Mouse (Mus musculus): Measurements from ENCODE around the gene Tent4b. TPM values are rescaled to one million over a fixed set of nuclear protein-coding genes. Genes with fewer than 3 reads are reported as not detected.

Tent4b gene
- total RNA-seq, 2 experiments from 2014 or later: 34.4 to 34.6 TPM

- peak; percentile 42 for ATAC-seq (replicated peaks; ENCODE audit: poor library complexity, severe bottlenecking)
Measured at GRCm38 (mm10) chr8:88272231-88273050, 73.4 kb downstream of the Tent4b start, which contains the start of gene Adcy7. TSS of gene Adcy7 (plus strand) at chr8:88272403.

- no peak for ATAC-seq (replicated peaks; ENCODE audit: poor library complexity, severe bottlenecking)
Measured at GRCm38 (mm10) chr8:88273051-88273430, 74.0 kb downstream of the Tent4b start.

DNA sequence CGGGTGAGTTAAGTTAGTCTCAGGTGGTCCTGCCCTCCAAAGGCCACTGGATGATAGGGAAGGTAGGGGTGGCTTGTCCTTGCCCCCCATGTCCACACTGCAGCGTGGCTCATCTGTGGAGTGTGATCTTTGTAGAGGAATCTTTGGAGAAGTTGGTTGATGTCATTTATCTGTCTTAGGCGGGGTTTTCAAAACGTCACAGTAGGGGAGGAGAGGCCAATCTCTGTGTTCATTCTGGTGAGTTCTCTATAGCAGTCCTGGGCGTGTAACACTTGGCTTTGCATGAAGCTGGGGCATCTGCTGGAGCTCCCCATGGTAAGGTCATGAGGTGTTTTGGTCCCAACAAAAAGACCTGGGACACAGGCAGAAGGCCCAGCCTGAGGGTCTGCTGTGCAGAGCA, 75.1 kb downstream of the Tent4b start:
- ATAC-seq (replicated peaks; ENCODE audit: poor library complexity, severe bottlenecking): no peak

- ATAC-seq (replicated peaks; ENCODE audit: poor library complexity, severe bottlenecking): no peak
Measured at GRCm38 (mm10) chr8:88279220-88279619, 80.2 kb downstream of the Tent4b start.

GRCm38 (mm10) chr8:88279670-88280069, 80.7 kb downstream of the Tent4b start:
- peak; percentile 63 for ATAC-seq (replicated peaks; ENCODE audit: poor library complexity, severe bottlenecking)

- peak; percentile 61 for ATAC-seq (replicated peaks; ENCODE audit: poor library complexity, severe bottlenecking)
Measured at GRCm38 (mm10) chr8:88280904-88281303, 81.9 kb downstream of the Tent4b start.

DNA sequence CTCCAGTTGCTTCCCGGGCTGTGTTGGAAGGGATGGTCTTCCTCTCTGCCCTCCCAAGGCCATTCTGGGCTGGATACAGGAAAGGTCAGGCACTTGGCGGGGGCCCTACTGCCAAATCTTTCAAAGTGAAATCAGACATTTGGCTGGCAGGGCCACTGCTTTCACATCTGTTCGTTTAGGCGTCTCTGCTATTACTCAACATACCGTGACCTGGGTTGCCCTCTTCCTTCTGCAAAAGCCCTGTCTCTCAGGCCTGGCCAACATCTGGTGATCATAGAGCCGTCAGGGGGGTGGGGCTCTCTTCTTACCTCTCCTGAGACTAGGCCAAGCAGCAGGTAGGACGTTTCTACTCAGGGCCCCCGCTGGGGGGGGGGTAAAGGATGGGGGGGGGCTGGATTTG, 83.7 kb downstream of the Tent4b start:
- peak; percentile 85 for ATAC-seq (replicated peaks; ENCODE audit: poor library complexity, severe bottlenecking)

DNA sequence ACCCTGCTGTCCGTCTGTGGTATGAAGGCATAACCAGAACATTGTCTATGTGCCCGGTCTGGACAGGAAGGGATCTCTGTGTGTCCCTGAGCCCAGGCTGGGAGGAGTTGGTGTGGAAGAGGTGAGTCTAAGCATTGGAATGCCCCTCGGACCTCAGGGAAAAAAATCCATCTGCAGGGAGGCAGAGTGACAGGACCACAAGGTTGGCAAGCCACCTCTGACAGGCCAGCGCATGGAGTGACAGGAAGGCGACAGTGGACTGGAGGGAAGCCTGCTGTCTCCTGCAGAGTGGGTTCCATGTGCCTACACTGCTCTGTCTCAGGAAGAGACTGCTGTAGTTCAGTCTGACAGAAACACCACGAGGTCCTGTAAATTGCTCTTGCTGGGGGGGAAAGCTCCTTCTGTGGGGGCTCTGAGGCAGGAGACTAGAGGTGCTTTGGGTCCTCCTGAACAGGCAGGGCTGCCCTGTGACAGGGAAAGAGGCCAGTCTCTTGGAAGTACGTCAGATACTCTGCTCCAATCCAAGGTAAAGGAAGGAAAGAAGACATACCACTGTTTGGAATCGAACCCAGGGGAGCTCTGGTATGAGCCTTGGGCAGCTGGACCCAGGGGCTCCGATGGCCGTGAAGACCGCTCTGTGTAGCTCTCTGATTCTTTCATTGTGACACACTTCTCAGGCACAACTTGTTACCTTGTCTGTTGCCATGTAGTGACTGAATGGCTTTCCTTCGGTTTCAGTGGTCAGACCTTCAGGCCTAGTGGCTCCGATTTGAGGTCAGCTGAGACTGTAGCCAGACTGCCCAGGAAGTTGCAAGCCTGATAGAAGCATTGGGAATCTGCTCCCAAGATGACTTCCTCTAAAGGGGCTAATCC, 84.5 kb downstream of the Tent4b start:
- no peak for ATAC-seq (replicated peaks; ENCODE audit: poor library complexity, severe bottlenecking)

- no peak for ATAC-seq (replicated peaks; ENCODE audit: poor library complexity, severe bottlenecking)
Measured at GRCm38 (mm10) chr8:88284738-88285137, 85.7 kb downstream of the Tent4b start.

GRCm38 (mm10) chr8:88285469-88286356, 86.7 kb downstream of the Tent4b start:
- no peak for ATAC-seq (replicated peaks; ENCODE audit: poor library complexity, severe bottlenecking)

GRCm38 (mm10) chr8:88286421-88286960, 87.5 kb downstream of the Tent4b start:
- ATAC-seq (replicated peaks; ENCODE audit: poor library complexity, severe bottlenecking): no peak

DNA sequence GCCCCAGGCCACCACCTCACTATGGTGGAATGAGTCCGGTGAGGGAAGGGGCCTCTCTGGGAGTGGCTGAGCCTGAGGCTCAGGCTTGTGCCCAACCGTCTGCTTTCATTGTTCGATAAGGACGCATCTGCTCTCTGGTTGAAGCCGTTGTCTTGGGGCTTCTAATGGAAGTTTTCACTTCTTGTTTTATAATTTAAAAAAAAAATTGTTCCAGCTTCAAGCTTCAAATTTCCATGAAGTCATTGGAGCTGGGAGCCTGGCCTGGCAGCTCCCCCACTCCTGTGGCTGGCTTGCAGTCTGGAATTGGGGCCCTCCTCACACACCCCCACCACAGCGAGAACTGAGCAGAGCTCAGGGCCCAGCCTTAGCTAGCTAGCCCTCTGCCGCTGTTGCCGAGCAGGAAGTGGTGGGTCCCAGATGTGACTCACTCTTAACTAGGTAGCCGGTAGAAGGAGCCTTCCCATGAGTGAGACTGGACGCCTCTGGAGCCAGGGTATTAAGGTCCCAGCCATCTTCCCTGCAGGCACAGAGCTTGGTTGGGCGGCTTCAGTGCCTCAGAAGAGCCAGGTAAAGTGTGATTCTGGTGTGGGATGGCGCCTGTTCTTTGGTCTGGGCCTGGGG, 89.7 kb downstream of the Tent4b start:
- peak; percentile 72 for ATAC-seq (replicated peaks; ENCODE audit: poor library complexity, severe bottlenecking)

GRCm38 (mm10) chr8:88289901-88290300, 90.9 kb downstream of the Tent4b start:
- ATAC-seq (replicated peaks; ENCODE audit: poor library complexity, severe bottlenecking): no peak

- ATAC-seq (replicated peaks; ENCODE audit: poor library complexity, severe bottlenecking): peak; percentile 15
Measured at GRCm38 (mm10) chr8:88290326-88291304, 91.6 kb downstream of the Tent4b start.

DNA sequence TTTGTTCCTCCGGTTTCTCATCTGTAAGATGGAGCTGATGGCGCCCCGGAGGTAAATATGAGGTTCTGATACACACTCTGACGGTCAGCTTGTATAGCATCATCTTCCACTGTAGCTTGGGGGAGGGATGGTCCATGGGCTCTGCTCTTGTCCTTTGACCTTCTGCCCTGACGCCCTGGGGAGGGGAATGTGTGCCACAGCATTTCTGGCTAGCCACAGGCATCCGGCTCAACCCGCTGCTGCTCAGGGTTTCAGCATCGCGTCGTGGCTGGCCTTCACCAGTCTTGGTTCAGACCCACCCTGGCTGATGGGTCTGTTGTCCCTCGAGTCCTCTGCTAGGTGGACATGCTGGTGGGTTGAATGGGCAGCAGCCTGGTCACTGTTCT, 92.3 kb downstream of the Tent4b start:
- no peak for ATAC-seq (replicated peaks; ENCODE audit: poor library complexity, severe bottlenecking)

DNA sequence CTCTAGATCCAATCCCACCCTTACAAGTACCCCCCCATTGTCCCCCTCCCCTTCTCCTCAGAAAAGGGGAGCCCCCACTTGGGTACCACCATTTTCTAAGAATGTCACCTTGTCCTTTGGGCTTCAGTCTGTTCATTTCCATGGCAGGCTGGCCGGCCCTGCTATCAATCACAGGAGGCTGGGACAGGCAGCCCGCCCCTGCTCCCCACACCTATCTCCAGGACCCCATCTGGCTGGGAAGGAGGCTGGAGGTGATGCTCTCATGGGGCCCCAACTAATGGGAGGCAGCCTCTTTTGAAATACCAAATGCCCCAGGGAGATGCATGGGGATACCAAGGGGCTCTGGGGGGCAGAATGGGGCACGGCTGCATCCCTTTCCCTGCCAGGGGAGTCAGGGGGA, 93.9 kb downstream of the Tent4b start:
- no peak for ATAC-seq (replicated peaks; ENCODE audit: poor library complexity, severe bottlenecking)

GRCm38 (mm10) chr8:88293590-88294356, 94.8 kb downstream of the Tent4b start:
- ATAC-seq (replicated peaks; ENCODE audit: poor library complexity, severe bottlenecking): peak; percentile 56

- 0 out of 2 replicates have a peak, but pooled peaks have one; percentile 12 for ATAC-seq (replicated peaks; ENCODE audit: poor library complexity, severe bottlenecking)
Measured at GRCm38 (mm10) chr8:88294977-88295376, 96.0 kb downstream of the Tent4b start.

All from granulocyte monocyte progenitor cell, adult 5-6 weeks (primary cell).